Mouse (Mus musculus) hematopoietic stem cell, adult 5-6 weeks (primary cell): ENCODE results near the gene Ltbp1. TPM values are rescaled to one million over a fixed set of nuclear protein-coding genes. Genes with fewer than 3 reads are reported as not detected.

Source experiments
- ATAC-seq, 2 experiments: fragments of 125-278 bp in 1 of 2; replicated peaks in 1 of 2; 2 replicates each; pipeline ENCODE4 v1.8.0; 2016 to 2017; ENCODE audit warnings: inconsistent platforms in 2 of 2, mild to moderate bottlenecking in 2 of 2, moderate number of reproducible peaks in 2 of 2, low read depth in 1 of 2, moderate TSS enrichment in 1 of 2; ENCODE audit not compliant: low FRiP score in 2 of 2, poor library complexity in 2 of 2, severe bottlenecking in 2 of 2, insufficient read depth in 1 of 2, low TSS enrichment in 1 of 2
- total RNA-seq: library from RNA; stranded (forward); fragments of 172-1452, 232-1000 nt; gene quantifications from 2 replicates; pipeline ENCODE4 v1.2.3, GENCODE M21; 2017

The Ltbp1 gene
- total RNA-seq, 1 experiment from 2014 or later = 1.0 TPM

DNA sequence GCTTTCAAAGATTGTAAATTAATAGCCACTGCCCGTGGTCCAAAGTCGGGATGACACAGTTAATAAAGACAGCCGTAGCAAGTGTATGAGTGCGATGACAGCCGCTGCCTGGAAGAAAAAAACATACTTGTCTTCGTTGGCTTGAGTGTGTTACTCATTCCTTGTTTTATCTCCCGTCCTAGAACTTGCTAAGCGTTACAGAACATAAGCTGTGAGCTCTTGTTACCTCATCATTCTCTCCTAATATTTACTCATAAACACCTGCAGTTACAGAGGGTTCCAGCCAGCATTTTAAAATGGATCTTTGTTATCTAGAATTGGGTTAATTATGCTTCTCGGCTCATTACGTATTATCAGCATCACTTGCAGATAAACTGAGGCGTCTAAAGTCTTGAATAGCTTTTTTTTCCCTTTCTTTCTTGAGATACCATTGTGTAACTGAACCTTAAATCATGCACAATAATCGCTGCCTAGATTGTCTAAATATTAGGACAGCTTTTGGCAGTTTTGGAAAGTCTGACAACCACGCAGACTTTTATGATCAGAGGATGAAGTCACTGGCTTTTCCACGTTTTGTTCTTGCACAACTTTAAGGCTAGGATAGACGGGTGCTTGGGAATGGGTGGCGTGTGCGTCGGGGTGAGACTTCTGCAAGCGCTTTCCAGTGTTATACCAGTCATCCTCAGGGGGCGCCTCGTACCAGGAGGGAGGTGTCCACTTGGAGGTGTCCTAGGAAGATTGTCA is 28.7 kb downstream of the Ltbp1 start:
- ATAC-seq = no peak

DNA sequence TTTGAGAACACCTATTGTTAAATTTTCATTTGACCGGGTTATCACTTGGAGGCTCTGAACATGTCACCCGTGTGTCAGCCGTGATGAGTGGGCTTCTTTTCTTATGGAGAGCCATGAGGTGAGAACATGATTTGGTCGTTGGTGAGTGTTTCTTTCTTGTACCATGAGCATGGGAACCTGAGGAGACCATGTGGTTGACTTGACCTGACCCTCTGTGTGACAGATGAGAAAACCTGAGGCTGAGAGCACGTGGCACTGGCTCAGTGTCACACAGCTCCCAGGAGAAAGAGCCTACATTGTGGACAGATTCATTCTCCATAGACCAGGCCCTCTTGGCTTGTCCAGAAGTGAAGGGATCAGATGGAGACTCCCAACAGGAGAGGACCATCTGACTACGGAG is 31.5 kb downstream of the Ltbp1 start:
- no peak for ATAC-seq

DNA sequence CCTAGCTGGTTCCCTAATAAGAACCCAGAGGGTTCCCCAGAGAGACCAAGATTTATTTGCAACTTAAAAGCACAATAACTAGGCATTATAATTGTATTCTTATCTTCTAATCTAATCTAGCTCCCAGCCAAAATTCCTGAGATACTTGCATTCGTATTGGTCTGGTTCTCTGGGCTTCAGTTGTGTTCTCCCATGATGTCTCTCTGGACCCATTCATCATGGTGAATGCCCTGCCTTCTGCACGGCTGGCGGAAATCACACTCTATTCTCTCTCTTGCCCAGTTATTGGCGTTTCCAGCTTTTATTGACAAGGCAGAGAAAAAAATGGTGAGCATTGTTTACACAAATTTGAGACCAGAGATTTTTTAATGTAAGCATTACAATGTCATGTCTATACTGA is 33.6 kb downstream of the Ltbp1 start:
- no peak for ATAC-seq

DNA sequence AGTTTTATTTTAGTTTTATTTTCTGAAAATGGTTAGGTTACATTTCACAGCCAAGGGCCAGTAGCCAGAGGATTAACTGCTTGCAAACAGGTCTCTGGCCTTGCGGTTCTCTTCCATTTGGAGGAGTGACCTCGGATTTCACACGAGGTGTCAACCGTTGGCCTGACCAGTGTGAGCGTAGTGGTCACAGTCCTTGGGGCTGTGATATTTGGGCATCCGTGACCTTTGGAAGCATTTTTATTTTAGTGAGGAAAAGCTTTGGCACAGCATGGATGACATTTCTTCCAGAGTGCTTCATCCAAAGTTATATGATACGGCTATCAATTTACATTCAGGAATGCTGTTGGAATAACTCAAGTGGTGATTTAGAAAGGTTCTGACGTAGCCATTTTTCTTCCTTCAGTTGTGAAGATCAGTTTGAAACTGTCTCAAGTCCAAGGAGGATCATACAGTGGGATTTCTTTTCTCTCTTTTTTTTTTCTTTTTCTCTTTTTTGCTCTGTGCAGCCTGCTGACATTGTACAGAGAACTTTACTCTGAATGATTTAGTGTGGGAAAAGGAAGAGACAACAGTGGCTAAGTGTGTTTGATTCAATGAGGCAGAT is 44.1 kb downstream of the Ltbp1 start:
- ATAC-seq = no peak

DNA sequence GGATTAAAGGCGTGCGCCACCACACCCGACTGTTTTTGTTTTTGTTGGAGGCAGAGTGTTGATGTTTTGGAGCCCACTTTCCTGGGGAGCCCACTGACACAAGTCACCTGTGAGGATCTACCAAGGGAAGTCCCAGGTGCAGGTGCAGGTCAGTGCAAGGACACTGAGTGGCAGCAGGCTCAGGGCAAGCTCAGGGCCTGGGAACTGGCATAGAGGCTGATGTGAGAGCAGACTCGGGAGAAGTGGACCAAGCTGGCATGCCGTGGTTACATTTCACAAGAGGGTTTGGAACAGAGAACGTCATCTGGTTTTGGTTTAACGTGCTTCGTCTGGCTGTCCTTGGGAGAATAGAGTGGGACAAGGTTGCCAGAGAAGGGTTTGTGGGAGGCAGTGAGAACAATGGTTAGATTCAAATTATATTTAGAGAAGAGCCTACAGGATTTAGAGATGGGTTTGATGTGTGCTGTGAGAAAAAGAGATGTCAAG is 46.1 kb downstream of the Ltbp1 start:
- no peak for ATAC-seq

DNA sequence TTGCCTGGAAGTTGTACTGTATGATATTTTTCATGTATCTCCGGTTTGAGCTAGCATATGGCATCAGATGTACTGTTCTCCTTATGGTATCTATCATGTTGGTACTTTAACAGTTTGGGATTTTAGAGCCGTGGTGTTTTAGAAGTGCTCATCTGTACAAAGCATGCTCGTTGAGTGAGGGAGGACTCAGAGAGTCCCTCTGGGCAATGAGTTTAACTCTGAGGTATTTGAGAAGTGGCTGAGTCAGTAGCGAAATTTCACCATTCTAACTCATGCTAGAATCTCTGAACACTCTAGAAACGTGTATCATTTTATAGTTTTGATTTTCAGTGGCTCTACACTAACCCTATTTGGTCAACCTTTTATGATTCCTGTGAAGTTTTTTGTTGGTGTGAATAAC is 49.9 kb downstream of the Ltbp1 start:
- no peak for ATAC-seq

DNA sequence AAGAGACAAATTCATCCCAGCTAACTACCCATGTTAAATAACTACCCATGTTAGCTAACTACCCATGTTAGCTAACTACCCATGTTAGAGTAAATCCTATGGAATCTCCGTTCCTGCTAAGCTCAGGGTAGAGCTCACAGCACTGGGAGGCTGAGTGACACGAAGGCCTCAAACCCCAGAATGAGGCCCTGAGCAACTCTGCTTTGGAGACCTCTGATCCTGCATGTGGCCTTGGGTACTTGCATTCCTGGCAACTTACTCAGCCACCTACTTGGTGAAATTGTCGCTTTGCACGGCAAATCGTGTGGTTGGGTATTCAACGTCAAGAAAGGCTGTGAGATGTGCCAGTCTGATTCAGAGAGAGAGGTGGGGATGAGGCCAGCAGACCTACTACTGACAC is 50.6 kb downstream of the Ltbp1 start:
- no peak for ATAC-seq

DNA sequence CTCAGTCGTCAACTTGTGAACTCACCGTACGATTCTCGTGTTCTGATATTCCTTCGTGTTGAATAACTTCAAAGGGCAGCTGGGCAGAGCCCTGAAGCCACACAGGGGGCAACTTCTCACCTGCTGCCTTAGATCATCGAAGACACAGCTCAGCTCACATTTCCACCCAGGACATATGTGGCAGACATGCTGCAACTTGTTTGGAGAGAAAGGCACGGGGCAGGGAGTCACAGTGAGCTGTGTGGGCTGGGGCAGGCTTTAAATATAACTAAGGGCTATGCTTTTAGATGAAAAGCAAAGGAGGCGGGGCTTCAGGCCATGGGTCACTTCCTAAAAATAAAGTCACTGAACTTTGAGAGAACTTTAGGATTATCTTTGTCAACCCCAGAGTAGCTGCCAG is 51.3 kb downstream of the Ltbp1 start:
- ATAC-seq = no peak

DNA sequence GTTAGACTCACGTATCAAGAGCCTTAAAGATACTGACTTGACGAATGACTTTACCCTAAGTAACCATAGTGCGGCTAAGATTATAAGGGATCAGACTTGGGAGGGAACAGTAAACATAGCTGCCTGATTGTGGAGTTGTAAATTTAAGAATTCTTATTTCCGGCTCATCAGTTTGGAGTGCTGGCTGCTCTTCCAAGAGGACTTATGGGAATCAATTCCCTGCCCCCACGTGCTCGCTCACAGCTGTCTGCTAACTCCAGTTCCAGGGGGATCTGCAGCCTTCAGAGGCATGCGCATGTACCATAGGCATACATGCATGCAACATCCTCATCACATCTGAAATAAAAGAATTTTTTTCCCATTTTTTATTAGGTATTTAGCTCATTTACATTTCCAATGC is 61.0 kb downstream of the Ltbp1 start:
- ATAC-seq = no peak

DNA sequence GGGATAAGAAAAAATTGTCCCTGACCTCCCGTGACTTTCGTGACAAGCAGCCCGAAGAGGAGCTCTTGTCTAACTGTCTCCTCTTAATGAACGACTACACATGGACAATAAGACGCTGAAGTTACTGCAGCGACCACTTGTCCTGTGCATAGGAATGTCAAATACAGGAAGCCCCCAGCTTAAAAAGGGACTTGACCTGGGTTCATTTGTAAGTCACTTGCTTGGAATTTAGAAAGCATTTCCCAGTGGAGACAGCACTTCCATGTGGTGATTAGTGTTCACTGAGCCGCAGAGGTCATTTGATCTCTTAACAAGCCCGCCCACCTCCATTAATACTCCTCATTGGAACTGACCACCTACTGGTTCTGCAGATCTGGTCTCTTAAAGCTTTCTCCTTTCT is 61.9 kb downstream of the Ltbp1 start:
- no peak for ATAC-seq

DNA sequence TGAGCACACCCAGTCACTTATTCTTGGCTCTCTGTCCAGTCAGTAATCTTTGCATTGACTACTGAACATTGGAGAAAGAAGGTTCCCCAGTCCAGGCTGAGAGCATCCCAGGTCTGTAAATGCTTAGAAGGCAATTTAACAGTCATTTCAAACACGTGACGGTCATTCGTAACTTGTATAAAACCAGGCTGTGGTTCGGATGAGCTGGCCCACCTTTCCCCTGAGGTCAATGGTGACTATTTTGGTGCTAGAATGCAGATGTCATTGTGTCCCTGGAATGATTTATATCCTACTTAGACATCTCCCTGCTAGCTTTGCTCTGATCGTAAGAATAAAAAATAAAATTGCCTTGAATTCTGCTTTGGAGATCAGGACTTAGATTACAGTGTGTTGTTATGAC is 63.9 kb downstream of the Ltbp1 start:
- ATAC-seq = no peak

DNA sequence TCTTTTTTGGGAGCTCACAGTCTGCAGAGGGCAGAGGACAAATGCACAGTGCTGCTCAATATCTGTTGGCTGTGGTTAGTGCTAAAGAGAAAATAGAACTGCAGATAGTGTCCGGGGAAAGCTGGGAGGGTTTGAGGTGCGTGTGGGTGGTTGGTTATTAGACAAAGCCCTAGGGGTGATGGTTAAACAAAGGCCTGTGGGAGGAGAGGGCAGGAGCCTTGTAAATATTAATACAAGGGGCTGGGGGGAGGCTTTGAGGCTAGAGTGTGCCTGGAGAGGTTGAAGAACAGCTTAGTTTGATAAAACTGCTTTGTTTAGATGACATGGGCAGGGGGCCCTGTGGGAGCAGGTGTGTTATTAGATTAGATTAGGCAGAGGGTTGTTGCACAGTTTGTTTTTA is 65.8 kb downstream of the Ltbp1 start:
- ATAC-seq = no peak

DNA sequence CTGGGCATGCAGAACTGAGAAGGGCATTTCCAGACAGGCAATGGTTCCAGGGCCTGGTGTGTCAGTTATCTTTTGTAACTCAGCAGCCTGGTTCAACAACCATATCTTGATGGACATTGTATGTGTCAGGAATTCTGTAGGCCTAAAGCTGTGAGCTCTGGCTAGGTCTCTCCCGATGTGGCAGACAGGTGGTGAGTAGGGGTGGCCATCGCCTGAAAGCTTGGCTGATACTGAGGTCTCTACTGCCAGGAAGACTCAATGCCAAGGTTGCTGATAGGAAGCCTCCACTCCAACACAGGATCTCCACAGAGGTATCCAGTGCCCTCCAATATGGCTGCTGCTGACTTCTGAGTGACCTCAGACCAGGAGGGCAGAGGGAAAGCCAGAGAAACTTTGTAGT is 66.4 kb downstream of the Ltbp1 start:
- no peak for ATAC-seq

DNA sequence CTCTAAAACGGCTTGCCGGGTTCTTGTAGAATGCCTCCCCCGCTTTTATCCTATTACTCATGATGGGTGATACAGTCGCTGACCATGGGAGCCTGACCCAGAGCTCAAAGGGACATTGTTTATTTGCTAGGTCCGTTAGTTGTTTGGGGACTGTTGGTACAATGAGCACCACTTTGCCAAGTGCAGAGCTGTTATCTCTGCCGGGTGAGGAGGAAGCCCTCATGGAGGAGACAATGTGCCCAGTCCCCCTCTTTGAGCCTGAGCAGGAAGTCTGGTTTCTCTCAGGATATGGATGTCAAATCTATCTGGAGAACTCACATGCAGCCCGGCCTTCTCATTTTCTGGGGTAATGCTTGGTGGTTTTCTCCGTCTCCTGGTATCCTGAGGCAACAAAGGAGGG is 68.5 kb downstream of the Ltbp1 start:
- ATAC-seq = peak; percentile 58 to 74

DNA sequence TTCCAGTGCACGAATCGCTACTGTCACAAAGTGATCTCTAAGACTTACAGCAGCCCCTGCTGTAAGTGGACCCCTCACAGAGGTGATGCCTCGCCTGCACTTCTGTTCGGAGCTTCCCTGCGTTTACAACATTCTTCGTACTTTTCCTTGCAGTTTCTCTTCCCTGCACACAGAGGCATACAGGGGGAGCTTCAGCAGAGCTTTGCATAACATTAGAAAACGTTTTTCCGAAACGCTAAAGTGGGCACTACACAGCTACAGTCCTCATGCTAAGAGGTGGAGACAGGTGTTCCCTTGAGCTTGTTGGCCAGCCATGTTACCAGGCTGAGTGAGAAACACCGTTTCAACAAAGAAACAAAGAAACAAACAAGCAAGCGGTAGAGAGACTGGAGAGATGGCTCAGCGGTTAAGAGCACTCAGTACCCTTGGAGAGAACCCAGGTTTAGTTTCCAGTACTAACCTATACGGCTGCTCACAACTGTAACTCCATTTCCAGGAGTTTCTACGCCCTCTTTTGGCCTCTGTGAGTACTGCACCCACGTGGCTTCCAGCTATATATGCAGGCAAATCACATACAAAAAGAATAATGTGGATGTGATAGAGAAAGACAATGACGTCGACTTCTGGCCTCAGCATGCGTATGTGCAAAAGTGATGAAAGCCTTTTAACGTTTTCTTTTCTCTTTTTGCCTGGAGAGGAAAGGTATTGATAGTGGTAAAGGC is 69.8 kb downstream of the Ltbp1 start:
- ATAC-seq = no peak

DNA sequence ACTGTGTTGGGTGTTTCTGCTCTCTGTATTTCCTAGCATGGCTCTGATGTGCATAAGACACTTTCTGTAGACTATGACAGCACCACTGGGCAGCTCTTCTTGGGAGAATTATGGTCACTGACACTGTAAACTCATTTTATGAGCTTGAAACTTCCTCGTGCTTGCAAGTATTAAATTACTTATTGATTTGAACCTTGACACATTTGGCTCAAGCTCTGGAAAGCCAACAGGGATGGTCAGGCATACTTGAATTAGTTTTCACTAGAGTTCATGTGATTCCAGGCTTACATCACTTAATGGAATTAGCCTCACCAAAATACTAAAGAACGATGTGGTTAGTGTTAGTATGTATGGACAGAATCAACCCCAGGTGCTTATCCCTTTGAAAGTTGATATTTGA is 76.0 kb downstream of the Ltbp1 start:
- ATAC-seq = no peak

DNA sequence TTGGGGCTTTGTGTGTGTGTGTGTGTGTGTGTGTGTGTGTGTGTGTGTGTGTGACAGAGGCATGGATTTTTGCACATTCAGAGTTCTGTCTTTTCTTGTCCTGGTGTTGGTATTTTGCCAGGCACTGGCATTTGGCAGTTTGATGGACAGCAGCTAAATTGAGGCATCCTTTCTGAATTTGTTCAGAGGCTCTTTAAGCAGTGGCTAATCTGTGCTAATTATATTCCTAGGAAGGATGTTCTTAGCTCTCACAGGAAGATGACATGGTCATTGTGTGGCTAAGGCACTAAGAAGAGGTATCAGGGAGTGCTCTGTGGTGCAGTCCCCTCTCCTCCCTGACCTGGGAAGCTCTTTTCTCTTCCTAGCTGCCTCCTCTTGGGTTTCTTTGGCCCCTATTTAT is 77.1 kb downstream of the Ltbp1 start:
- ATAC-seq = no peak

DNA sequence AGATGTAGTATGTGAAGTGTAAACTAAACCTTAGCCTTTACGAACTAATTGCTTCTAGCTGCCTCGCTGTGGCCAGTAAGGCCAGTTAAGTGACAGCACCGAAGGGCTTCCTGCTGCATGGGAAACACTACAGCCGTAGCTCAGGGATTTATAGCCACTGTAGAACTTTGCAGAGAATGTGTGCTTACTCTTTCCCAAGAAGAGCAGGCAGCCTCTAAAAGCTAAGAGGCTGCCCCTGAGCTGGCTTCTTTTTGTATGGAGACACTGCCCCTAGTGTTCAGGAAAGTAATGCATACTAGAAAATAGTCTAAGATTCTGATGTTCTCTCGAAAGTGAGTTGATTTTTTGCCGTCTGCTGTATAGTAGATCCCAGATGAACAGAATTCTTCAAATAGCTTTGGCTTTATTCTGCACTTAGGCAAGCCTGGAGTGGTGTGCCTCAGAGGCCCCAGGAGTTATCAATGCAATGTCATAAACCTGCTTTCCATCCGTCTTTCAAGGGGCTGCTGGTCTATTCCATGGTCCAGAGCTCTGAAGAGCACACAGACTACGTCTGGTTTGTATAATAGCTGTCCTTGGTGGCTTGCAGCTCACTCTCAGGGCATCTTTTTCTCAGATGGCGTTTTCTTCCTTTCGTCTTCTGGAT is 82.1 kb downstream of the Ltbp1 start:
- peak; percentile 62 to 75; a peak in 3 of 4 replicates for ATAC-seq
